Mouse (Mus musculus) midbrain, embryonic 10.5 days (tissue): ENCODE results near the gene Inpp4a. TPM values are rescaled to one million over a fixed set of nuclear protein-coding genes. Genes with fewer than 3 reads are reported as not detected.

Source experiments
- DNase-seq: peaks from one replicate; pipeline ENCODE4 v3.0.0-alpha.2; 2017; ENCODE audit warnings: low spot score
- H3K27ac ChIP-seq: fragments of 300-500 bp; sonication (generic); replicated peaks from 2 replicates; pipeline ENCODE4 v1.5.1; 2016; ENCODE audit warnings: mild to moderate bottlenecking
- H3K27me3 ChIP-seq: fragments of 300-500 bp; sonication (generic); 2 replicates; pipeline ENCODE4 v1.6.1; 2016; ENCODE audit warnings: low read depth, mild to moderate bottlenecking; ENCODE audit not compliant: poor library complexity, severe bottlenecking
- H3K36me3 ChIP-seq: fragments of 300-500 bp; sonication (generic); 2 replicates; pipeline ENCODE4 v1.6.1; 2016; ENCODE audit warnings: mild to moderate bottlenecking, moderate library complexity
- H3K4me1 ChIP-seq: fragments of 300-500 bp; sonication (generic); 2 replicates; pipeline ENCODE4 v1.6.1; 2016
- H3K4me3 ChIP-seq: fragments of 300-500 bp; sonication (generic); 2 replicates; pipeline ENCODE4 v1.5.1; 2016; ENCODE audit warnings: mild to moderate bottlenecking, moderate library complexity
- H3K9me3 ChIP-seq: fragments of 300-500 bp; sonication (generic); replicated peaks from 2 replicates; pipeline ENCODE4 v1.6.1; 2016; ENCODE audit warnings: mild to moderate bottlenecking
- WGBS: fragments of 180-500 bp; shearing (Covaris S2); methylation state at CpG from one replicate; pipeline ENCODE4 v1.1.7; 2016; 5-methylcytosine and 5-hydroxymethylcytosine counted together
- polyA plus RNA-seq: library from polyadenylated mRNA; unstranded; fragments of >200 nt; fragmentation: Nextera tagmentation; extraction: Ambion mirVana; gene quantifications from 2 replicates; pipeline ENCODE4 v1.2.1, GENCODE M21; 2016

Gene Inpp4a
- polyA plus RNA-seq, 1 experiment from 2014 or later, result 11.9 TPM

- WGBS, result 89% methylated on average over 7 of the region's 7 CpGs
- H3K4me3 ChIP-seq, result no peak overlapping the region
Observed at GRCm38 (mm10) chr1:37368768-37369385, 69.2 kb downstream of the Inpp4a start.

GRCm38 (mm10) chr1:37376177-37376576 lies 76.5 kb downstream of the Inpp4a start:
- Histone ChIP-seq H3K36me3 (peaks cover 11% of the 10 kb centered on the region), H3K4me1 (no peaks in the 10 kb centered on the region), H3K9me3 (no peaks in the 10 kb centered on the region), H3K4me3 (no peak overlapping the region), H3K27me3 (no peaks in the 10 kb centered on the region), H3K27ac (no peak overlapping the region)
- 90% methylated on average over 8 of the region's 8 CpGs for WGBS
- DNase-seq, result no peak

More at GRCm38 (mm10) chr1:37368768-37369385, 69.2 kb downstream of the Inpp4a start:
- DNase-seq, result no peak
- Histone ChIP-seq H3K36me3 (peaks cover 31% of the 10 kb centered on the region), H3K27me3 (no peaks in the 10 kb centered on the region), H3K9me3 (no peaks in the 10 kb centered on the region), H3K4me1 (no peaks in the 10 kb centered on the region), H3K27ac (no peak overlapping the region)

DNA sequence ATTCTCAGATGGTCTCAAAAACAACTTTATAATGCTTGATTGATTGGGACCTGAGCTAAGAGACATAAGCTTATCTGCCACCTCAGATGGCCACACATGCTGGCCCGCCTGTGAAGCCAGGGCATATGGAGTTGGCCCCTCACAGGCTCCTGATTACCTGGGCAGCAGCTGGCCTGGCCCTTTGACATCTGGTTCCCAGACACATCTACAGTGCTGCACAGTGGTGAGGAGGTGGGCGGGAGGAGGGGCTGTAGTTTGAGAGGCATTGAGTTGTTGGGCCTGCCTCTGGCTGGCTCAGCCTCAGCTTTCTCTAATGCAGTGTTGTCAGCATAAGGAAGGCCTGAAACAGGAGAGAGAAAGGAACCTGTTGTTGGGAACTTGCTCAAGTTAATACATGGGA lies 77.1 kb downstream of the Inpp4a start:
- peaks cover 11% of the 10 kb centered on the region for H3K36me3 ChIP-seq
- no peaks in the 10 kb centered on the region for H3K27me3 ChIP-seq
- no peak overlapping the region for H3K27ac ChIP-seq
- no peaks in the 10 kb centered on the region for H3K9me3 ChIP-seq
- no peak overlapping the region for H3K4me3 ChIP-seq
- no peak for DNase-seq
- no peaks in the 10 kb centered on the region for H3K4me1 ChIP-seq
- 75% methylated on average over 2 of the region's 2 CpGs for WGBS

GRCm38 (mm10) chr1:37378095-37378494 lies 78.4 kb downstream of the Inpp4a start:
- Histone ChIP-seq H3K9me3 (no peaks in the 10 kb centered on the region), H3K36me3 (peaks cover 11% of the 10 kb centered on the region), H3K4me1 (no peaks in the 10 kb centered on the region), H3K27me3 (no peaks in the 10 kb centered on the region), H3K4me3 (no peak overlapping the region), H3K27ac (no peak overlapping the region)
- DNase-seq, result no peak
- 93% methylated on average over 5 of the region's 5 CpGs for WGBS

- DNase-seq, result no peak
- Histone ChIP-seq H3K27ac (no peak overlapping the region), H3K4me3 (no peak overlapping the region), H3K27me3 (no peaks in the 10 kb centered on the region), H3K9me3 (no peaks in the 10 kb centered on the region), H3K4me1 (no peaks in the 10 kb centered on the region), H3K36me3 (peaks cover 11% of the 10 kb centered on the region)
- 83% methylated on average over 4 of the region's 4 CpGs for WGBS
Observed at GRCm38 (mm10) chr1:37379536-37379935, 79.9 kb downstream of the Inpp4a start.

- no peak overlapping the region for H3K4me3 ChIP-seq
- no peaks in the 10 kb centered on the region for H3K4me1 ChIP-seq
- no peak for DNase-seq
- H3K9me3 ChIP-seq, result no peaks in the 10 kb centered on the region
- H3K27me3 ChIP-seq, result no peaks in the 10 kb centered on the region
- WGBS, result 91% methylated on average over 5 of the region's 5 CpGs
- H3K36me3 ChIP-seq, result peaks cover 11% of the 10 kb centered on the region
- H3K27ac ChIP-seq, result no peak overlapping the region
Observed at GRCm38 (mm10) chr1:37380913-37381312, 81.2 kb downstream of the Inpp4a start.

- no peaks in the 10 kb centered on the region for H3K27me3 ChIP-seq
- no peak overlapping the region for H3K27ac ChIP-seq
- H3K4me1 ChIP-seq, result no peaks in the 10 kb centered on the region
- H3K9me3 ChIP-seq, result no peaks in the 10 kb centered on the region
- H3K4me3 ChIP-seq, result no peak overlapping the region
- peaks cover 10% of the 10 kb centered on the region for H3K36me3 ChIP-seq
- 85% methylated on average over 3 of the region's 3 CpGs for WGBS
- DNase-seq, result no peak
Observed at GRCm38 (mm10) chr1:37384304-37384703, 84.6 kb downstream of the Inpp4a start.

GRCm38 (mm10) chr1:37386448-37386971 lies 86.8 kb downstream of the Inpp4a start:
- H3K36me3 ChIP-seq, result no peaks in the 10 kb centered on the region
- H3K9me3 ChIP-seq, result no peaks in the 10 kb centered on the region
- no peaks in the 10 kb centered on the region for H3K4me1 ChIP-seq
- DNase-seq, result no peak
- H3K4me3 ChIP-seq, result no peak overlapping the region
- 82% methylated on average over 7 of the region's 7 CpGs for WGBS
- H3K27ac ChIP-seq, result no peak overlapping the region
- H3K27me3 ChIP-seq, result no peaks in the 10 kb centered on the region

DNA sequence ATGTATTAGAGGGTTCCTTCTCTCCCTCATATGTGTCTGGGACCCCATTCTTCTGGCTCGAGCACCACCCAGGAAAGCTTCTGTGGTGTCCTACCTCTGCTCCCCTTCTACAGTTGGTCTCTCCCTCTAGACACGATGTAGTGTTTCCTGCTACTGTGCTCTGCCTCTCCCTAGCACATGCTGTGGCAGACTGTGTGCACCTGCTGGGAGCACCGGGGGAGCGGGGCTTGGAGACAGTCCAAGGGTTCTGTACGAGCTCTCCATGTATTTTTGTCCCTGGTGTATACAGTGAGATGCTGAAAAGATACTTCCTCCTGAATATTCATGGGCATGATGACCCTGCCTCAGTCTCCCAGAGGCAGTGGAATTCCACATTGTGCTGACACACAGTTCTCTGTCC lies 93.5 kb downstream of the Inpp4a start:
- Histone ChIP-seq H3K27me3 (no peaks in the 10 kb centered on the region), H3K4me1 (peaks cover 7% of the 10 kb centered on the region), H3K27ac (no peak overlapping the region), H3K36me3 (0 out of 2 replicates have a peak, but pooled peaks cover 10% of the 10 kb centered on the region), H3K9me3 (no peaks in the 10 kb centered on the region), H3K4me3 (no peak overlapping the region)
- 89% methylated on average over 5 of the region's 5 CpGs for WGBS
- no peak for DNase-seq

- Histone ChIP-seq H3K27me3 (no peaks in the 10 kb centered on the region), H3K4me1 (peaks cover 19% of the 10 kb centered on the region), H3K27ac (0 out of 2 replicates have a peak overlapping the region, but pooled peaks have one; percentile 63), H3K4me3 (no peak overlapping the region), H3K36me3 (0 out of 2 replicates have a peak, but pooled peaks cover 13% of the 10 kb centered on the region), H3K9me3 (no peaks in the 10 kb centered on the region)
- DNase-seq, result no peak
- WGBS, result 75% methylated on average over 1 of the region's 1 CpGs
Observed at GRCm38 (mm10) chr1:37396481-37396880, 96.8 kb downstream of the Inpp4a start.

GRCm38 (mm10) chr1:37398961-37399360 lies 99.3 kb downstream of the Inpp4a start:
- Histone ChIP-seq H3K4me3 (no peak overlapping the region), H3K9me3 (no peaks in the 10 kb centered on the region), H3K36me3 (0 out of 2 replicates have a peak, but pooled peaks cover 7% of the 10 kb centered on the region), H3K27ac (peak overlapping the region; percentile 69), H3K4me1 (peaks cover 19% of the 10 kb centered on the region), H3K27me3 (no peaks in the 10 kb centered on the region)
- DNase-seq, result no peak
- WGBS, result 82% methylated on average over 3 of the region's 3 CpGs

DNA sequence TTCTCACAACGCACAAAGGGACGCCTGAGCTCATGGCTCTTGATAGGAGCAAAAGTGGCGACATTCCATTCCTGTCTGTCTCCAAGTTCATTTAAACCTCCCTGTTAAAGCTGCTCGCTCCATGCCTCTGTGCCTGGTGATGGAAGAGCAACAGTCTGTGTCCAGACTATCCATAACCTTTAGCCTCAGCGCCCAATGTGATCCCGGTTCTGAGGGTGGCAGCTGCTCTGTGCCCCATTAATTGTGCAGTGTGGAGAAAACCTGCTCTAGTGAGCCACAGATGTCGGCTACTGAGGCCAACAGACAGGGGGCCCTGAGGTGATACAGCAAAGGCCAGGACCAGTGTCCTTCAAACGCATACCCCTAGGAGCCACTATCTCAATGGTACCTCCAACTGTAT lies 100.1 kb downstream of the Inpp4a start:
- Histone ChIP-seq H3K27ac (peak overlapping the region; percentile 42; the same call in 1 of the 2 replicates), H3K27me3 (no peaks in the 10 kb centered on the region), H3K9me3 (no peaks in the 10 kb centered on the region), H3K4me1 (peaks cover 19% of the 10 kb centered on the region), H3K36me3 (0 out of 2 replicates have a peak, but pooled peaks cover 7% of the 10 kb centered on the region), H3K4me3 (no peak overlapping the region)
- no peak for DNase-seq
- 83% methylated on average over 8 of the region's 8 CpGs for WGBS

DNA sequence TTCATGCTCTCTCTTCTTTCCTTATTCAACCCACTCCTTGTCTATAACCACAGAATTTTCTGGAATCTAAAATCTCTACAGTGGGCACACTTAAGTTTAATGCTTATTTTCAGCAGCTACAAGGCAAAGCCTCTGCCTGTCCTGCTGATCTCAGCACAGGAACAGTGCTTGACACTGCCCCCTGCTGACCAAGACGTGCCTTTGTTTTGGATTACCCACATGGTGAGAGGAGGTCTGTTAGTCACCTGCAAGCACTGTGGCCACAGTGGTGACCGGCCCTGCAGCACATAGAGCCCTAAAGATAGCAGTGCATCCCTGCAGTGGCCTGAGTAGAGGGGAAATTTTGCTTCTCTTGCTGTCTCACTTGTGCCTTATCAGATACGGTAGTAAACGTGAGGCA lies 102.0 kb downstream of the Inpp4a start:
- H3K27me3 ChIP-seq, result no peaks in the 10 kb centered on the region
- no peak overlapping the region for H3K4me3 ChIP-seq
- 0 out of 2 replicates have a peak, but pooled peaks cover 2% of the 10 kb centered on the region for H3K36me3 ChIP-seq
- 58% methylated on average over 4 of the region's 4 CpGs for WGBS
- no peaks in the 10 kb centered on the region for H3K9me3 ChIP-seq
- DNase-seq, result peak; percentile 34
- no peak overlapping the region for H3K27ac ChIP-seq
- peaks cover 17% of the 10 kb centered on the region for H3K4me1 ChIP-seq
